Mouse (Mus musculus): ENCODE data around the gene Gjc2. TPM values are rescaled to one million over a fixed set of nuclear protein-coding genes. Genes with fewer than 3 reads are reported as not detected.

Gjc2 gene
- polyA plus RNA-seq, 1 experiment from 2014 or later = 0.52 TPM

DNA sequence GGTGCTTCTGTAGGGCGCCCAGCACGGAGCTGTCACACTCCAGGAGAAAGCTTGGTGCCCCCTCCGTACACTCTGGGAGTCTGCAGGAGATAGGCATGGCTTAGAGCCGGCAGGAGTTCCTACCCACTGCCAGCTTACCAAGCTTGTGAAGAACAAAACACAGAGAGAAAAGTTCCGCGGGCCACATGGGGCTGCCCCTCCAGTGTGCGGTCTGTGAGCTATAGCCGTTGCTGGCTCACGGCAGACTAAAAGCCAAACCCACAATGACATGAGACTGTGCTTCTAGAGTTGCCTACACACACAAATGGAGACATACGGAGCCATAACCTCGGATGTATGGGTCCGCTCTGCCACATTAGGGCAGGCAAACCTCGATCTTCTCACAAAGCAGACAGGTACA is 23.9 kb downstream of the Gjc2 start:
- peaks cover 15% of the 10 kb centered on the region for H3K4me1 ChIP-seq
- H3K9me3 ChIP-seq (replicated peaks) = no peaks in the 10 kb centered on the region
- H3K4me3 ChIP-seq (replicated peaks) = no peak overlapping the region
- 92% methylated on average over 13 of the region's 13 CpGs for WGBS
- ATAC-seq (ENCODE audit: insufficient number of reproducible peaks, low FRiP score, low TSS enrichment, low read depth) = no peak
- H3K4me2 ChIP-seq (replicated peaks) = no peak overlapping the region
- no peak overlapping the region for H3K9ac ChIP-seq
- H3K27me3 ChIP-seq = no peaks in the 10 kb centered on the region
- no peak overlapping the region for H3K27ac ChIP-seq (replicated peaks)
- peaks cover 20% of the 10 kb centered on the region for H3K36me3 ChIP-seq

DNA sequence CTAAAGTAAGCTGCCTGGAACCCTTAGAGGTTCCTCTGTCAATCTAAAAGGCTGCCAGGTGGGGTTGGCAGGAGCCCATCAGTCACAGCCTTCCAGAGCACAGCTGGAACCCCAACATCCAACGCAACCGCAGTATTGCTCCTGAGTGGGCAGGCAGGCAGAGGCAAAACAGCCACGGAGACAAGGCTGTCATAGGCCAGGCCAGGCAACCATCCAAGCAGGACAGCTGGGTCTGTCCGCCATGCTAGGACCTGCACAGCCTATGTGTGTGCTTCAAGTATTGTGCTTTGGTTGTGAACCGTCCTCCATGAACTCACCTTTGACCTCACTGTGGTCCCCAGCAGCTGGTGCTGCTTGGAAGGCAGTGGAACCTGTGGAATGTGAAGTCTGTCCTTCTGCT is 27.1 kb downstream of the Gjc2 start:
- H3K9ac ChIP-seq = no peak overlapping the region
- H3K27me3 ChIP-seq = no peaks in the 10 kb centered on the region
- no peaks in the 10 kb centered on the region for H3K9me3 ChIP-seq (replicated peaks)
- 85% methylated on average over 5 of the region's 5 CpGs for WGBS
- H3K4me2 ChIP-seq (replicated peaks) = no peak overlapping the region
- no peak overlapping the region for H3K4me3 ChIP-seq (replicated peaks)
- H3K36me3 ChIP-seq = peaks cover 20% of the 10 kb centered on the region
- no peaks in the 10 kb centered on the region for H3K4me1 ChIP-seq
- ATAC-seq (ENCODE audit: insufficient number of reproducible peaks, low FRiP score, low TSS enrichment, low read depth) = no peak
- no peak overlapping the region for H3K27ac ChIP-seq (replicated peaks)

DNA sequence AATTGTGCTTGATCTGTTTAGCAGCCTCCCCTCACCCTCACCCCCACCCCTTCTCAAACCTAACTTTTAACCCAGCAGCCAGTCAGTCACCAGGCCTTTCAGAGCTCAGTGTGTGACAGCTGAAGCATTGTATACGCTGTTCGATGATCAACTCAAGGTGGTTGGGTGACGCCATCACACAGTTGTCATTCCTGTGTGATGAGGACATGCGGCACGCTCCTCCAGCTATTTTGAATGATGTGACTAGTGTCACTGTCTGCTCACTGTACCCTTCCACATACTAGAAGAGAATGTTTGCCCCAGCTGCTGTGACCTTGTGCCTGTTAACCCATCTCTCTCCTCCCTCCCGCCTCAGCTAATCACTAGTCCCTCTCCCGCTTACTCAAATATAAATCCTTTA is 28.8 kb downstream of the Gjc2 start:
- H3K9ac ChIP-seq = no peak overlapping the region
- no peak overlapping the region for H3K27ac ChIP-seq (replicated peaks)
- H3K27me3 ChIP-seq = no peaks in the 10 kb centered on the region
- no peak overlapping the region for H3K4me3 ChIP-seq (replicated peaks)
- 70% methylated on average over 7 of the region's 7 CpGs for WGBS
- no peak overlapping the region for H3K4me2 ChIP-seq (replicated peaks)
- no peaks in the 10 kb centered on the region for H3K9me3 ChIP-seq (replicated peaks)
- no peaks in the 10 kb centered on the region for H3K4me1 ChIP-seq
- no peak for ATAC-seq (ENCODE audit: insufficient number of reproducible peaks, low FRiP score, low TSS enrichment, low read depth)
- H3K36me3 ChIP-seq = peaks cover 20% of the 10 kb centered on the region

DNA sequence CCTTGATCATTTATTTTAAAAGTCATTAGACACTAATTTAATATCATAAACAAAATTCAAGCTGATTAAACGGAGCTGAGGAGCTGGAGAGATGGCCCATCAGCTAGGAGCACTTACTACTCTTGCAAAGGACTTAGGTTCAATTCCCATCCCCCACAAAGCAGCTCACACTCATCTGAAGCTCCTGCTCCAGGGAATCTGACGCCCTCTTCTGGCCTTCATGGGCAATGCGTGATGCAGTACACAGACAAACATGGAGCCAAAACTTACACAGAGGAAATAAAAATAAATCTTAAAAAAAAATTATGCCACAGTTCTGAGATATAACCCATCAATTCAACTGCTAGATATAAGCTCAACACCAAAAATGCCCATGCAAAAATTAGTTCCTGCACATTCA is 31.3 kb downstream of the Gjc2 start:
- no peaks in the 10 kb centered on the region for H3K27me3 ChIP-seq
- H3K4me1 ChIP-seq = no peaks in the 10 kb centered on the region
- no peak for ATAC-seq (ENCODE audit: insufficient number of reproducible peaks, low FRiP score, low TSS enrichment, low read depth)
- 40% methylated on average over 3 of the region's 3 CpGs for WGBS
- H3K27ac ChIP-seq (replicated peaks) = no peak overlapping the region
- H3K9me3 ChIP-seq (replicated peaks) = no peaks in the 10 kb centered on the region
- H3K36me3 ChIP-seq = 0 out of 2 replicates have a peak, but pooled peaks cover 4% of the 10 kb centered on the region
- no peak overlapping the region for H3K4me3 ChIP-seq (replicated peaks)
- H3K4me2 ChIP-seq (replicated peaks) = no peak overlapping the region
- H3K9ac ChIP-seq = no peak overlapping the region

DNA sequence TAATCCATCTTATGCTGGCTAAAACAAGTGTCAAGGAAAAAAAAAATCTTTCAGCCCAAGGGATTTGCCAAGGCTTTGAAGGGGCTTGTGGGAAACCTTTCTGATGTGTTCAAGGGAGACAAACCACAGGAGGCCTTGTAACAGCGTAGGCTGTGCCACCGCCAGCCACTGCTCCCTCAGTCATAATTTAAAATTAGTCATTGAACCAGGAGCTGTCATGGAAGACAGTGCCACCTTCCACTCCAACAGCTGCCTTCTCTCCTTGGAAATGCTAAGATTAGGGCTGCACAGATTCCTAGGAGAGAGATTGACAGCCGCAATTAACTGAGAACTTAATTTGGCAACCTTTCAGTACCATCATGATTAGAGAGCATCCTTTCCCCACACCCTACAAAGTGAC is 33.7 kb downstream of the Gjc2 start:
- 71% methylated on average over 3 of the region's 3 CpGs for WGBS
- Histone ChIP-seq H3K9ac (no peak overlapping the region), H3K4me2 (replicated peaks) (no peak overlapping the region), H3K27me3 (no peaks in the 10 kb centered on the region), H3K9me3 (replicated peaks) (no peaks in the 10 kb centered on the region), H3K27ac (replicated peaks) (no peak overlapping the region), H3K4me3 (replicated peaks) (no peak overlapping the region), H3K4me1 (no peaks in the 10 kb centered on the region), H3K36me3 (no peaks in the 10 kb centered on the region)
- no peak for ATAC-seq (ENCODE audit: insufficient number of reproducible peaks, low FRiP score, low TSS enrichment, low read depth)

DNA sequence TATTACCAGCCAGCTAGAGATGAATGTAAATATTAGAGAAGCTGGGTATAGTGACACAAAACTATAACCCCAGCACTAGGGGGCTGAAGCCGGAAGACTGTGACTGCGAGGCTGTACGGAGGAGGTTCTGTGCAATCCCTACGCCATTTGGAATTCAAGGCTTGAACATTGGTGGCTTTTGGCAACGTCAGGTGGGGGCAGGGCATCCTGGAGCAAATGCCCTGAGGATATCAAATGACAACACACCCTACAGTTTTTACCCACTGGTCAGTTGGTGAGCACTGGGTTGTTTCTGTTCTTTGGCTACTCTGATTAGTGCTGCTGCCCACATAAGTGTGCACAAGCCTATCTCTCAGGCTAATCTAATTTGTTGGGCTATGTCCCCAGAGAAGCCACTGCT is 40.1 kb downstream of the Gjc2 start:
- Histone ChIP-seq H3K27me3 (peaks cover 10% of the 10 kb centered on the region), H3K4me3 (replicated peaks) (no peak overlapping the region), H3K27ac (replicated peaks) (no peak overlapping the region), H3K9ac (no peak overlapping the region), H3K9me3 (replicated peaks) (no peaks in the 10 kb centered on the region), H3K4me2 (replicated peaks) (no peak overlapping the region), H3K4me1 (0 out of 2 replicates have a peak, but pooled peaks cover 4% of the 10 kb centered on the region), H3K36me3 (no peaks in the 10 kb centered on the region)
- 70% methylated on average over 5 of the region's 5 CpGs for WGBS
- no peak for ATAC-seq (ENCODE audit: insufficient number of reproducible peaks, low FRiP score, low TSS enrichment, low read depth)

DNA sequence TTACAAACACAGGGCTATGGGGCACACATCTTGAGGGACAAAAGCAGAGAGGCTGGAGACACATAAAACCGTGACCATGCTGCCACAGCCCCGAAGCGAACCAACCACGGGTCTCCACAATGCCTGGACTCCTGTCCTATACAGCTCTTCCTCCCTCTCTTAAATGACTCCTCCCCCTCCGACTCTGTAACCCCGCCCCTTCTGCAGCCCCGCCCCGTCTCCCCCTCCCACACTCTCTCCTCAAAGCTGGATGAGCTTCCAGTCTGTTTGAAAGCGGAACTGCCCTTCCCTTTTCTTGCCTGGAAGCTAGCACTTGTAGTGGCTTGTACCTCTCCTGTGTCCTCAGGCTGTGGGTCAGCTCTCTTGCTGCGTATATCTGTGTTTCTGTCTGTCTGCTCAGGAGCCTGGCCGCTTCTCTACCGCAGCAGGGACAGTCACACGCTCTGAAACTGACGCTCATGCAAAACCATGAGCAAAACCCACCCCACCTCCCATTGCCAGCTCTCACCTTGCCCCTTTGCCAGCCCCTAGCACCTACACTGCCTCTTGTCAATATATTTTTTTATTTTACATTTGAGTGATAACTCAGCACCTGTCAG is 41.1 kb downstream of the Gjc2 start:
- Histone ChIP-seq H3K4me1 (0 out of 2 replicates have a peak, but pooled peaks cover 4% of the 10 kb centered on the region), H3K4me2 (replicated peaks) (peak overlapping the region; percentile 35), H3K27ac (replicated peaks) (no peak overlapping the region), H3K27me3 (peaks cover 21% of the 10 kb centered on the region), H3K36me3 (no peaks in the 10 kb centered on the region), H3K9me3 (replicated peaks) (no peaks in the 10 kb centered on the region), H3K9ac (no peak overlapping the region), H3K4me3 (replicated peaks) (0 out of 2 replicates have a peak overlapping the region, but pooled peaks have one; percentile 8)
- no peak for ATAC-seq (ENCODE audit: insufficient number of reproducible peaks, low FRiP score, low TSS enrichment, low read depth)
- WGBS = 8% methylated on average over 14 of the region's 14 CpGs

DNA sequence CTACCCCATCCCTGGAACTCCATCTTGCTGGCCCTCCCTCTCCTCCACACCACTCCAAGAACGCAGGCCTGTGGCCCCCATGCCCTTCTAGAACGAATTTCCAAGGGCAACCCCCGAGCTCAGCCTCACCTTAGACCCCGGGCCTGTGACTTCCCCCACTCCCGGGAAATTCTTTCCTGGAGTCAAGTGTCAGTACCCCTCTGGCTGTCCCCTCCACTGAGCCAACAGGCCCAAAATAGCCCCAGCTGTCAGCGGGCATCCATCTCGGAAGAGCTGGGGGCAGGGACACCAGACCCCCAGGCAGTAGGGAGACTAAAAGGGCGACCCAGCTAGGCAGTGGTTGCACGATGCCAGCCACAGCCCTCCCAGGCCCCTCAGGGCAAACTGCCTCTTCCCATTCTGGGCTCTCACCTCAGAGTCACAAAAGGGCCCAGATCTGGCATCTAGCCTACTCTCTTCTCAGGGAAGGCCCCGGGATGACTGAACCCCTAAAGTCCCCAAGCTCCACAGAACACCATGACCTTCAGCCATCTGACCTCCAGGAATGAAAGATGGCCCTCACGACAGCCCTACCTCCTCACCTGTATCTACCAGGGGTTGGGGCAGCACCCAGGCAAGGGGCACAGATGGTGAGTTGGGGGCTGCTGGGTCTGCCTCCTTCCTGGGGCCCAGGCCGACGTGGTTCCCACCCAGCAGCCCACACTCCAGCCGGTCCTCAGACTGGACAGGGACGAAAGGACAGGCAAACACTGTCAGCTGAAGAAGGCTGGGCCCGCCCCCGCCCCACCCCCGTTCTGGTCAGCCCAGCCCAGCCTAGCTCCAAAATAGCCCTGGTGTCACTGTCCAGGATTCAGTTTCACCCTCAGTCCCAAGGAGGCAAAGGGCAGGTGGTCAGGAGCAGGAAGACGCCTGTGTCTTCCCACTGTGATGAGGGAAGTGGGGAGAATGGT is 44.2 kb downstream of the Gjc2 start:
- Histone ChIP-seq H3K4me1 (peaks cover 18% of the 10 kb centered on the region), H3K4me2 (replicated peaks) (no peak overlapping the region), H3K9ac (no peak overlapping the region), H3K9me3 (replicated peaks) (no peaks in the 10 kb centered on the region), H3K27me3 (peaks cover 51% of the 10 kb centered on the region), H3K36me3 (no peaks in the 10 kb centered on the region), H3K4me3 (replicated peaks) (0 out of 2 replicates have a peak overlapping the region, but pooled peaks have one; percentile 7), H3K27ac (replicated peaks) (no peak overlapping the region)
- 43% methylated on average over 19 of the region's 19 CpGs for WGBS
- no peak for ATAC-seq (ENCODE audit: insufficient number of reproducible peaks, low FRiP score, low TSS enrichment, low read depth)

DNA sequence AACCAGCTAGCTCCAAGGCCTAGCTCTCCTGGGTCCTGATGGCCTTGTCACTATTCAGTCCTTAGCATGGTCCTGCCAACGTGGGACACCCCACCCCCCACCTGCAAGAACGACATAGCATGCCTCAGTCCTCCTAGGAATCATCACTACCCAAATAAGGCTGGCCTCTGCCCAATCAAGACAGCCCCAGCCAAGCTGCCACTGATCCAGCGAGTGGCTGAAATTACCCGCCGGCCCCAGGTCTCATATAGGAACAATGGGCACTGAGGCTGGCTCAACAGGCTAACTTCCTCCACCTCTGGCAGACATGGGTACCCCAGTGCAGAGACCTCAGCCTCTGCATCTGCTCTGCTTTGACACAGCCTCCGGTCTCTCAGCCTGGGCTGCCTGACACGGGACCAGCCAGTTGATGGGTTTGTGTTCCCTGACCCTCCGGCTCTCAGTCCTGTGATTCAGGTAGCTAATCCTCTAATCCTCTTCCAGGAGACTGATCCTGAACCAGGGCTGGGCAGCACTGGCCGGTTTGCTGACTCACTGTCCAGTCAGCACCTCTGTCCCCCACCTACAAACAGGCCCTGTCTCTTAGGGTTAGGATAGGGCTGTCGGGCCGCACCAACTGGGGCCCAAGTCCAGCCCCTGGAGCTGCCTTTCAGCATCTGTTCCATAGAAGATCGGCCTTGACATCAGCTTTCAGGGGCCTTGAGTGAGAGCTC is 45.9 kb downstream of the Gjc2 start:
- peaks cover 68% of the 10 kb centered on the region for H3K27me3 ChIP-seq
- no peak for ATAC-seq (ENCODE audit: insufficient number of reproducible peaks, low FRiP score, low TSS enrichment, low read depth)
- H3K36me3 ChIP-seq = no peaks in the 10 kb centered on the region
- no peak overlapping the region for H3K27ac ChIP-seq (replicated peaks)
- H3K9me3 ChIP-seq (replicated peaks) = no peaks in the 10 kb centered on the region
- no peak overlapping the region for H3K4me2 ChIP-seq (replicated peaks)
- no peak overlapping the region for H3K9ac ChIP-seq
- H3K4me1 ChIP-seq = peaks cover 18% of the 10 kb centered on the region
- H3K4me3 ChIP-seq (replicated peaks) = no peak overlapping the region
- 60% methylated on average over 12 of the region's 12 CpGs for WGBS

DNA sequence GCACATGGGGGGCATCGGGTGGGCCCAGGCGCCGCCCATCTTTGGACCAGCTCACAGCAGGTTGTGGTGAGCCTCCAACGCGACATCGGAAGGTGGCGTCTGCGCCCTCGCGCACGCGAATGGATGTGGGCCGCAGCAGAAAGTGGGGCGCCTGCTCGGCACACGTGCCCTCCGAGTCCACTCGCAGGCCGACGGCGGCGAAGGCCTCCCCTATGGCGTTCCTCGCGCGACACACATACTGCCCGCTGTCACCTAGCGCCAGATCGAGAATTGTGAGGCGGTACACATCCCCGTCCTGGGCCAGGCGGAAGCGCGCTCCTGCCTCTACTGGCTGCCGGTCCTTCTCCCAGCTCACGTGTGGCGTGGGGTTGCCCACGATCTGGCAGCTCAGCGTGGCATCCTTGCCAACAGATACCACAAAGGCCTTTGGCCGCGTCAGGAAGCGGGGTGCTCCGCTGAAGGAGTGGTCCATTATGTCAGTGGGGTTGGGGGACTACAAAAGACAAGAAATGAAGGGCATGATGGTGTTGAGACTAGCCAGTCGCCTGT is 47.0 kb downstream of the Gjc2 start, which contains the start of gene Obscn:
Obscn (minus strand) TSS at position 499 of the 549 bp plus-strand sequence.
- H3K27ac ChIP-seq (replicated peaks) = no peak within 1 kb of the TSS
- peaks cover 15% of the 10 kb centered on the region for H3K4me1 ChIP-seq
- 20% methylated on average over 44 of the region's 44 CpGs for WGBS
- H3K36me3 ChIP-seq = no peaks in the 10 kb centered on the region
- peak within 1 kb of the TSS; percentile 34 for H3K4me2 ChIP-seq (replicated peaks)
- H3K27me3 ChIP-seq = peaks cover 72% of the 10 kb centered on the region
- H3K9ac ChIP-seq = no peak within 1 kb of the TSS
- no peak for ATAC-seq (ENCODE audit: insufficient number of reproducible peaks, low FRiP score, low TSS enrichment, low read depth)
- H3K4me3 ChIP-seq (replicated peaks) = peak within 1 kb of the TSS; percentile 16
- no peaks in the 10 kb centered on the region for H3K9me3 ChIP-seq (replicated peaks)

Data from embryonic facial prominence, embryonic 15.5 days (tissue).